Mouse (Mus musculus) cerebellum, postnatal 25 days (tissue): ENCODE measurements around the gene Wwox.

Experiments
- DNase-seq, 2 experiments: peaks; one replicate each; pipeline ENCODE4 v3.0.0; 2021; ENCODE audit warnings: mixed read lengths in 2 of 2

Gene Wwox

GRCm38 (mm10) chr8:114469208-114469590 is 29.7 kb downstream of the Wwox start:
- no peak for DNase-seq

- no peak for DNase-seq
Measured at GRCm38 (mm10) chr8:114473546-114473945, 34.1 kb downstream of the Wwox start.

GRCm38 (mm10) chr8:114476919-114477318 is 37.5 kb downstream of the Wwox start:
- DNase-seq = no peak

- no peak for DNase-seq
Measured at GRCm38 (mm10) chr8:114477790-114478189, 38.3 kb downstream of the Wwox start.

GRCm38 (mm10) chr8:114479749-114480148 is 40.3 kb downstream of the Wwox start:
- DNase-seq = no peak

- DNase-seq = peak; percentile 96 to 97
Measured at GRCm38 (mm10) chr8:114491662-114492160, 52.3 kb downstream of the Wwox start.

GRCm38 (mm10) chr8:114499448-114500144 is 60.1 kb downstream of the Wwox start:
- no peak for DNase-seq

GRCm38 (mm10) chr8:114501906-114502305 is 62.5 kb downstream of the Wwox start:
- DNase-seq = peak; percentile 56 to 71

- peak; percentile 82 to 84 for DNase-seq
Measured at GRCm38 (mm10) chr8:114503196-114503595, 63.7 kb downstream of the Wwox start.

- peak in 1 of 2 experiments; percentile 25 for DNase-seq
Measured at GRCm38 (mm10) chr8:114504889-114505288, 65.4 kb downstream of the Wwox start.

- DNase-seq = no peak
Measured at GRCm38 (mm10) chr8:114505351-114506347, 66.2 kb downstream of the Wwox start.

GRCm38 (mm10) chr8:114507404-114507803 is 67.9 kb downstream of the Wwox start:
- DNase-seq = no peak

GRCm38 (mm10) chr8:114510226-114510625 is 70.8 kb downstream of the Wwox start:
- DNase-seq = peak; percentile 76 to 83

- DNase-seq = no peak
Measured at GRCm38 (mm10) chr8:114512075-114512935, 72.8 kb downstream of the Wwox start.

GRCm38 (mm10) chr8:114514692-114515091 is 75.2 kb downstream of the Wwox start:
- DNase-seq = no peak

GRCm38 (mm10) chr8:114523061-114523460 is 83.6 kb downstream of the Wwox start:
- peak; percentile 40 to 51 for DNase-seq

- no peak for DNase-seq
Measured at GRCm38 (mm10) chr8:114526626-114527267, 87.3 kb downstream of the Wwox start.

- no peak for DNase-seq
Measured at GRCm38 (mm10) chr8:114527648-114528221, 88.3 kb downstream of the Wwox start.

- DNase-seq = no peak
Measured at GRCm38 (mm10) chr8:114529581-114529980, 90.1 kb downstream of the Wwox start.

GRCm38 (mm10) chr8:114536201-114536600 is 96.7 kb downstream of the Wwox start:
- DNase-seq = no peak

- peak; percentile 74 to 80 for DNase-seq
Measured at GRCm38 (mm10) chr8:114541132-114541531, 101.7 kb downstream of the Wwox start.

GRCm38 (mm10) chr8:114548360-114548759 is 108.9 kb downstream of the Wwox start:
- DNase-seq = no peak
